In genomic region chr5:49818832-49819231, GRCm38 (mm10) we compare ENCODE assay signal across 31 mouse cellular contexts.
DNase-seq lines count a peak whose midpoint lies in the region; ATAC-seq and TF ChIP-seq lines count a peak whose summit lies in the region.
"Had no signal": no experiment of that assay in that cellular context is flagged by ENCODE, and none has a peak within 500 bp of the region (broad histone marks: within the 10 kb centered on the region; RNA-seq: fewer than 3 reads in every experiment).

No protein-coding gene starts in this region.

- no peak overlapping the region for H3K27ac ChIP-seq in left cerebral cortex, adult 2 months
- no peak overlapping the region for H3K27ac ChIP-seq in MEL (ENCODE audit: control insufficient read depth, low read depth, low read length)
- H3K27ac ChIP-seq in kidney, embryonic 14.5 days (ENCODE audit: low read depth, low read length) = no peak overlapping the region
- H3K27ac ChIP-seq: embryonic facial prominence, embryonic 10.5 days; embryonic facial prominence, embryonic 13.5 days; forebrain, embryonic 10.5 days; forebrain, embryonic 13.5 days; heart, adult 2 months; heart, embryonic 10.5 days; heart, embryonic 13.5 days; hindbrain, embryonic 13.5 days; intestine, embryonic 15.5 days had no signal

- no peak overlapping the region for H3K4me2 ChIP-seq in kidney, embryonic 14.5 days (replicated peaks; ENCODE audit: low read depth, low read length)
- H3K4me2 ChIP-seq: embryonic facial prominence, embryonic 13.5 days; forebrain, embryonic 13.5 days; heart, embryonic 13.5 days; hindbrain, embryonic 13.5 days; intestine, embryonic 15.5 days had no signal

- TF ChIP-seq CTCF in left cerebral cortex, adult 2 months (IDR thresholded peaks at IDR 0.05) = peak; percentile 22
- peak in 1 of 3 experiments; percentile 39; a peak in 2 of 6 replicates for TF ChIP-seq CTCF in MEL (IDR thresholded peaks at IDR 0.05 in 2 of 3, conservative IDR thresholded peaks at IDR 0.05 in 1 of 3; ENCODE audit: control insufficient read depth in 1 of 3, insufficient read depth in 1 of 3, low read depth in 2 of 3, low read length in 3 of 3, poor library complexity in 1 of 3, severe bottlenecking in 1 of 3)

- ATAC-seq in kidney, embryonic 14.5 days (ENCODE audit: low FRiP score, low TSS enrichment) = no peak
- ATAC-seq: forebrain, embryonic 13.5 days; forebrain, embryonic 16.5 days; hindbrain, embryonic 16.5 days; intestine, embryonic 15.5 days; Patski had no signal

- DNase-seq in left cerebral cortex, adult 2 months (ENCODE audit: extremely low spot score in 1 of 2, low spot score in 2 of 2) = no peak
- DNase-seq in left cerebral cortex, adult 11 months (ENCODE audit: low spot score) = no peak
- peak; percentile 15 for DNase-seq in 416B (ENCODE audit: low read depth)
- peak; percentile 66 for DNase-seq in MEL (ENCODE audit: low read depth, low spot score)
- DNase-seq in c-Kit-positive CD71-positive TER-119-positive erythroid progenitor cells, embryonic 14.5 days (ENCODE audit: low spot score) = peak; percentile 10
- DNase-seq in lung, postnatal 14 days = no peak
- DNase-seq: adrenal gland, postnatal 10 days; adrenal gland, postnatal 36 days; B cell, adult 2 months; cerebellum, adult 11-12 months; cerebellum, adult 8-10 months; cerebellum, postnatal 10 days; embryo, embryonic 11 days; gastrocnemius, postnatal 25 days; heart, adult 2 months; heart, postnatal 14 days; heart, postnatal 4 days; kidney, adult 11 months had no signal

- no peak for TF ChIP-seq POLR2A in MEL (IDR thresholded peaks at IDR 0.05; ENCODE audit: control insufficient read depth in 1 of 2, insufficient read depth in 1 of 2, low read depth in 1 of 2, low read length in 2 of 2, poor library complexity in 1 of 2)

- intact Hi-C loops in left cerebral cortex, adult 2 months (cut with DNase I) = no loop called here

- H3K9me3 ChIP-seq in MEL (replicated peaks; ENCODE audit: insufficient read depth, low read length) = no peaks in the 10 kb centered on the region
- H3K9me3 ChIP-seq in kidney, embryonic 14.5 days (ENCODE audit: control insufficient read depth, low read length) = no peaks in the 10 kb centered on the region
- H3K9me3 ChIP-seq: embryonic facial prominence, embryonic 10.5 days; embryonic facial prominence, embryonic 13.5 days; forebrain, embryonic 10.5 days; forebrain, embryonic 13.5 days; heart, embryonic 10.5 days; heart, embryonic 13.5 days; hindbrain, embryonic 13.5 days; intestine, embryonic 15.5 days had no signal

- no peak overlapping the region for H3K9ac ChIP-seq in MEL (ENCODE audit: control insufficient read depth, low read depth, low read length, poor library complexity, severe bottlenecking)
- H3K9ac ChIP-seq in kidney, embryonic 14.5 days (ENCODE audit: low read depth, low read length) = no peak overlapping the region
- H3K9ac ChIP-seq: embryonic facial prominence, embryonic 13.5 days; forebrain, embryonic 13.5 days; heart, embryonic 13.5 days; hindbrain, embryonic 13.5 days; intestine, embryonic 15.5 days had no signal

- peak; percentile 56 to 80 for TF ChIP-seq EP300 in MEL (IDR thresholded peaks at IDR 0.05; ENCODE audit: low read depth in 1 of 2, low read length in 2 of 2)

- H3K79me2 ChIP-seq in MEL (ENCODE audit: control insufficient read depth, insufficient read depth, low read length, poor library complexity) = no peaks in the 10 kb centered on the region

- no peaks in the 10 kb centered on the region for H3K4me1 ChIP-seq in MEL (ENCODE audit: control insufficient read depth in 1 of 2, insufficient read depth in 2 of 2, low read length in 2 of 2)
- no peaks in the 10 kb centered on the region for H3K4me1 ChIP-seq in kidney, embryonic 14.5 days (ENCODE audit: control insufficient read depth, insufficient read depth, low read length)
- H3K4me1 ChIP-seq: embryonic facial prominence, embryonic 10.5 days; embryonic facial prominence, embryonic 13.5 days; heart, embryonic 10.5 days; heart, embryonic 13.5 days; hindbrain, embryonic 13.5 days; intestine, embryonic 15.5 days had no signal

- TF ChIP-seq RAD21 in MEL (IDR thresholded peaks at IDR 0.05; ENCODE audit: low read depth, low read length) = peak; percentile 32

- H3K4me3 ChIP-seq in left cerebral cortex, adult 2 months = no peak overlapping the region
- H3K4me3 ChIP-seq in MEL (ENCODE audit: control insufficient read depth in 1 of 2, insufficient read depth in 1 of 2, low read depth in 2 of 2, low read length in 2 of 2) = no peak overlapping the region
- H3K4me3 ChIP-seq in kidney, embryonic 14.5 days (ENCODE audit: low read length) = no peak overlapping the region
- H3K4me3 ChIP-seq: embryonic facial prominence, embryonic 10.5 days; embryonic facial prominence, embryonic 13.5 days; forebrain, embryonic 10.5 days; forebrain, embryonic 13.5 days; heart, adult 2 months; heart, embryonic 10.5 days; heart, embryonic 13.5 days; hindbrain, embryonic 13.5 days; intestine, embryonic 15.5 days had no signal

- H3K36me3 ChIP-seq in MEL (ENCODE audit: control insufficient read depth in 1 of 2, insufficient read depth in 2 of 2, low read length in 2 of 2) = no peaks in the 10 kb centered on the region
- no peaks in the 10 kb centered on the region for H3K36me3 ChIP-seq in kidney, embryonic 14.5 days (ENCODE audit: control insufficient read depth, insufficient read depth, low read length)
- H3K36me3 ChIP-seq: embryonic facial prominence, embryonic 10.5 days; embryonic facial prominence, embryonic 13.5 days; forebrain, embryonic 10.5 days; heart, embryonic 10.5 days; heart, embryonic 13.5 days; hindbrain, embryonic 13.5 days; intestine, embryonic 15.5 days had no signal

- WGBS in kidney, embryonic 14.5 days = 86% methylated on average over 5 of the region's 5 CpGs

- no peaks in the 10 kb centered on the region for H3K27me3 ChIP-seq in MEL (ENCODE audit: control insufficient read depth in 1 of 2, insufficient read depth in 2 of 2, low read length in 2 of 2)
- H3K27me3 ChIP-seq in kidney, embryonic 14.5 days (ENCODE audit: control insufficient read depth, insufficient read depth, low read length) = no peaks in the 10 kb centered on the region
- H3K27me3 ChIP-seq: CH12.LX; embryonic facial prominence, embryonic 13.5 days; forebrain, embryonic 13.5 days; heart, embryonic 13.5 days; hindbrain, embryonic 13.5 days; intestine, embryonic 15.5 days; Patski had no signal

TF ChIP-seq in MEL, 35 proteins besides CTCF, POLR2A, EP300 and RAD21:
- TF ChIP-seq SMC3 (IDR thresholded peaks at IDR 0.05; ENCODE audit: low read depth, low read length) (peak; percentile 36; the same call in 1 of the 2 replicates), GATA1 (IDR thresholded peaks at IDR 0.05; ENCODE audit: low read depth, low read length) (peak; percentile 68; the same call in 1 of the 2 replicates), ETS1 (IDR thresholded peaks at IDR 0.05; ENCODE audit: low read depth, low read length) (0 out of 2 replicates have a peak, but pooled peaks have one; percentile 19), ZC3H11A (IDR thresholded peaks at IDR 0.05; ENCODE audit: low read depth, low read length) (no peak), CHD2 (IDR thresholded peaks at IDR 0.05; ENCODE audit: low read length) (no peak)
TF ChIP-seq in MEL: peak in this region for 3.

Comparison
In these comparisons a context has a peak if more than half of its experiments do, and no peak if none do; other contexts are left out.
1. DNase-seq: peak in 416B (single experiment), MEL (single experiment) and c-Kit-positive CD71-positive TER-119-positive erythroid progenitor cells, embryonic 14.5 days (single experiment); none in left cerebral cortex, adult 2 months (0 of 2), left cerebral cortex, adult 11 months (single experiment) and lung, postnatal 14 days (single experiment).